Comparison of ENCODE assay signal across 7 mouse cellular contexts in the genomic region with DNA sequence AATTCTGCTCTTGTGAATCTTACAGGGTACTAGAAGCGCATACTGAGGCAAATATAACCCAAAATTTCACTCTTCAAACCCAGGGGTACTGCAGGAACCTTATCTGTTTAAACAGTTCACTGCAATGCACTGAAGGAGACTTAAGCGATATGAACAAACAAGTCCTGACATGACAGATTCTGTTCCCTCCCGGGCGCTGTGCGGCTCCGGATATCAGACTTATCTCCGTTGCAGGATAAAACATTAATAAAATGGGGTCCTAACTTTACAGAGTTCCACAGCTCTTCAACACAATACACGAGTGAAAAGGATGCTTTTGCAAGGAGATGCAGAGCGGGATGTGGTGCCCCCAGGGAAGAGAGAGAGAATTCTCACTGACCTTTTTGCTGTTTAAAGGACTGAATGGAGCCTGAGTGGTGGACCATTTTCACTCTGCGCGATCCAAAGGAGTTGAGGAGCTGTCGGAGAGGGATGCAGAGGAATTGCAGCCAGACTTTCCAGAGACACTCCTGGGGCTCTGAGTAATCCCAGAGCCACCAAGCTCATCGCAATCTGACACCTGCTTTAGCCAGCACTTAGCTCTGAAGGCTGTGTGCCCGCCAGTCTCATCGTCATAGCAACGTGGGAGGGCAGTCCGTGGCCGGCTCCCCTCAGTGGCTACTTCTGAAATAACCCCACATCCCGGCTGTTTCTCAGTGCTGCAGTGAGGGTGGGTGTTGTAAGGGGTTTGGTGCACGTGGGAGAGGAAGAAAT. TPM values are rescaled to one million over a fixed set of nuclear protein-coding genes. Genes with fewer than 3 reads are reported as not detected.
DNase-seq lines count a peak whose midpoint lies in the region; ATAC-seq and TF ChIP-seq lines count a peak whose summit lies in the region.

No protein-coding gene starts in this region.

- H3K4me2 ChIP-seq in forebrain, postnatal 0 days (ENCODE audit: low read depth) = peak overlapping the region; percentile 59
- peak overlapping the region; percentile 57 for H3K4me2 ChIP-seq in hindbrain, embryonic 11.5 days (replicated peaks; ENCODE audit: low read depth, low read length)

- peak overlapping the region; percentile 47 for H3K9ac ChIP-seq in forebrain, postnatal 0 days
- H3K9ac ChIP-seq in hindbrain, embryonic 11.5 days (ENCODE audit: low read depth, low read length) = peak overlapping the region; percentile 24; the same call in 1 of the 2 replicates

- no peaks in the 10 kb centered on the region for H3K36me3 ChIP-seq in forebrain, postnatal 0 days (ENCODE audit: insufficient read depth)
- no peaks in the 10 kb centered on the region for H3K36me3 ChIP-seq in hindbrain, embryonic 11.5 days (ENCODE audit: control insufficient read depth, insufficient read depth, low read length)

- no peaks in the 10 kb centered on the region for H3K4me1 ChIP-seq in forebrain, postnatal 0 days (ENCODE audit: insufficient read depth)
- no peaks in the 10 kb centered on the region for H3K4me1 ChIP-seq in hindbrain, embryonic 11.5 days (replicated peaks; ENCODE audit: control insufficient read depth, insufficient read depth, low read length)

- 4% methylated on average over 20 of the region's 20 CpGs for WGBS in forebrain, postnatal 0 days
- WGBS in hindbrain, embryonic 11.5 days = 14% methylated on average over 20 of the region's 20 CpGs

- H3K27ac ChIP-seq in forebrain, postnatal 0 days (ENCODE audit: low read depth, low read length) = no peak overlapping the region
- H3K27ac ChIP-seq in hindbrain, embryonic 11.5 days (ENCODE audit: low read depth, low read length) = no peak overlapping the region

- peak; percentile 80 for DNase-seq in Muller cell, postnatal 12 days (ENCODE audit: inconsistent ontology term)
- DNase-seq in cerebellum, adult 18-20 months = peak; percentile 81 to 86
- peak; percentile 60 for DNase-seq in forebrain, postnatal 0 days
- peak; percentile 69 for DNase-seq in hindbrain, embryonic 11.5 days (ENCODE audit: low spot score)
- DNase-seq in left cerebral cortex, postnatal 36 days (ENCODE audit: low spot score in 2 of 2) = peak; percentile 76 to 79
- peak; percentile 24 for DNase-seq in ovary, postnatal 36 days (ENCODE audit: low spot score)
- DNase-seq in T-cell, adult 2 months (ENCODE audit: low spot score) = no peak

- intact Hi-C loops in left cerebral cortex, postnatal 36 days (cut with DNase I) = no loop called here

- H3K9me3 ChIP-seq in forebrain, postnatal 0 days (ENCODE audit: low read length) = no peaks in the 10 kb centered on the region
- no peaks in the 10 kb centered on the region for H3K9me3 ChIP-seq in hindbrain, embryonic 11.5 days (ENCODE audit: control insufficient read depth, low read length)

- ATAC-seq in forebrain, postnatal 0 days = peak; percentile 95
- ATAC-seq in hindbrain, embryonic 11.5 days (ENCODE audit: low FRiP score) = peak; percentile 95

- TF ChIP-seq CTCF in forebrain, postnatal 0 days (IDR thresholded peaks at IDR 0.05; ENCODE audit: low read depth) = no peak

- no peaks in the 10 kb centered on the region for H3K27me3 ChIP-seq in forebrain, postnatal 0 days (ENCODE audit: insufficient read depth, low read length)
- H3K27me3 ChIP-seq in hindbrain, embryonic 11.5 days (ENCODE audit: control insufficient read depth, insufficient read depth, low read length) = no peaks in the 10 kb centered on the region

- H3K4me3 ChIP-seq in forebrain, postnatal 0 days (ENCODE audit: low read depth, low read length) = peak overlapping the region; percentile 38
- H3K4me3 ChIP-seq in hindbrain, embryonic 11.5 days (ENCODE audit: low read depth, low read length) = peak overlapping the region; percentile 34

RNA-seq across cellular contexts. Expression of a gene that starts 0.9 kb away (rescaled TPM):
- 3.0 and 3.4 TPM in 2 replicates for total RNA-seq in forebrain, postnatal 0 days (2014; rRNA removed)
- polyA plus RNA-seq in forebrain, postnatal 0 days (2015; fragmentation: Nextera tagmentation; extraction: Ambion mirVana) = 0.74 and 0.96 TPM in 2 replicates
- 0.57 and 1.5 TPM in 2 replicates for polyA plus RNA-seq in hindbrain, embryonic 11.5 days (2014; fragmentation: Nextera tagmentation; extraction: Ambion mirVana)
- total RNA-seq in left cerebral cortex, postnatal 36 days (2021) = 10 to 100 TPM; 74.4 to 75.4 TPM

Comparison
In these comparisons a context has a peak if more than half of its experiments do, and no peak if none do; other contexts are left out.
1. RNA of a gene that starts 0.9 kb away (total RNA-seq): 74.4 to 75.4 TPM in left cerebral cortex, postnatal 36 days; 3.0 to 3.4 TPM in forebrain, postnatal 0 days; every median in the first group is over 10 times any median in the second.